Mouse (Mus musculus): ENCODE results near the gene Ly6g5c. TPM values are rescaled to one million over a fixed set of nuclear protein-coding genes. Genes with fewer than 3 reads are reported as not detected.

Gene Ly6g5c
- polyA plus RNA-seq, 1 experiment, result not detected

DNA sequence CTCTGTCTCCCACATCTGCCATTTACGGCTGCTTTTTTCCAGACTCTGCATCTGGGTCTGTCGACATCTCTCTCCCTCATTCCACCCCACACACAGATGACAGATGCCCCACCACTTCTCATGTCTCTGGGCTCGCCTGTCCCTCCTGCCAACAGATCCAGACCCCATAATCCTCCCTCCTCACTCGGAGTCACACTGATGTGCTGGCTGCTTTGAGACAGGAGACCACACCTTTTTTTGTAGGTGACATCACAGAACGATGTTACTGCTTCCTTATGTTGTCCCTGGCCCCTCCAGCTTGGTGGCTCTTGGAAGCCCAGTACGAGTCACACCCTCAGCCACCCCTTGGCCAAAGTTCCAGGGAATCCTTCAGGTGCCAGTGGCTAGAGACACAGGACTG lies 27.8 kb upstream of the Ly6g5c start:
- peaks cover 79% of the 10 kb centered on the region for H3K36me3 ChIP-seq (replicated peaks; ENCODE audit: low read length)
- no peaks in the 10 kb centered on the region for H3K27me3 ChIP-seq (replicated peaks)
- TF ChIP-seq GATA1 (IDR thresholded peaks at IDR 0.05; ENCODE audit: borderline replicate concordance, low read length) (no peak), FLI1 (IDR thresholded peaks at IDR 0.05; ENCODE audit: low read length) (no peak)
- 0 out of 2 replicates have a peak, but pooled peaks cover 3% of the 10 kb centered on the region for H3K9me3 ChIP-seq
- peaks cover 96% of the 10 kb centered on the region for H3K4me1 ChIP-seq
- peak overlapping the region; percentile 48 for H3K4me3 ChIP-seq (replicated peaks)

DNA sequence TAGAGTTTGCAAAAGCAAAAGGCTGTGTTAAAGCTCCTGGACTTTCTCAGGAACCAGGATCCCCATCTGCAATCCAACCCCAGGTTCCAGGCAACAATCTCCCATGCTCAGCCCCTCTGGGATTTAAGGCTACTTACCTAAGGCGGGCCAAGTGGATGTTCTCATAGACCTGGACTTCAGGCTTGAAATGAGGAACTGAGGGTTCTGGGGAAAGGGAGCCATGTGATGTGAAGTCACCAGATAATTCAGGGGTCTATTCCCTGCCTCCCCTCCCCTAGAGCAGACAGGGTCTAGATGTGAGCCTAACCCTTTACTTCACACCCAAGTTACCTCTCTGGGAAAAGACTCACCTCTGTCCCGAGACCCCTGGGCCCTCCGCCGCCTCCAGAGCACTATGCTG lies 27.4 kb upstream of the Ly6g5c start:
- Histone ChIP-seq H3K4me1 (peaks cover 98% of the 10 kb centered on the region), H3K27me3 (replicated peaks) (no peaks in the 10 kb centered on the region), H3K4me3 (replicated peaks) (peak overlapping the region; percentile 80), H3K36me3 (replicated peaks; ENCODE audit: low read length) (peaks cover 77% of the 10 kb centered on the region), H3K9me3 (no peaks in the 10 kb centered on the region)
- TF ChIP-seq FLI1 (IDR thresholded peaks at IDR 0.05; ENCODE audit: low read length) (no peak), GATA1 (IDR thresholded peaks at IDR 0.05; ENCODE audit: borderline replicate concordance, low read length) (no peak)

DNA sequence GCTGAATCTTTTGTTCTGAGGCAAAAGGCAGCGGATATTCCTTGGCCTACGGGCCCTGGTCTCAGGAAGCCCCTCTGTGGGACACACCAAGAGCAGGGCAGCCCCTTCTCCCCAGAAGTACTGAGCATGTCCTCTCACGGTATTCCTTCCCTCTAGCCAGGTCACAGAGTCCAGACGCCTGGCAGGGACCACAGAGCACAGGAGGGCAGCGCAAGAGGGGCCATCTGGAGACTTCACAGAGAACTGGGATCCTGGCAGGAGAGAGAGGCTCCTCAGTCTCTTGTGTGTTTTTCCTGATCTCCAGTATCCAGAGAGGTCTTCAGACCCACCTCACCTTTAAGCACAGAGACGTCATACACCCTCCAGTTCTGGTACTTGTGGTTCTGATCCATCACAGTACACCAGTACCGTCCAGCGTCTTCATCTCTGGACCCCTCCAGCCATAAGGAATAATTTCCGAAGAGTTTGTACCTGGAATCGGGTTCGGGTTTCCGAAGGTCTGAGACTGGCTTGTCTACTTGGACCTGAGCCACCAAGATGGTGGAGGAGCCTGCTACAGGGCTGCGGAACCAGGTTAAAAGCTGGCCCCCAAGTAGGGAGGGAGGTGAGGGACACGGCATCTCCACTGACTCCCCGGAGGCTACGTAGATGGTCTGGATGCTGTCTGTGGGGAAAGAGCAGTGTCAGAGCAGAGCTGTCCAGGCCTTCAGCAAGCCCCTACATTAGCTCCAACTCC lies 25.1 kb upstream of the Ly6g5c start:
- Histone ChIP-seq H3K4me3 (replicated peaks) (peak overlapping the region; percentile 93), H3K27me3 (replicated peaks) (no peaks in the 10 kb centered on the region), H3K4me1 (peaks cover 95% of the 10 kb centered on the region), H3K36me3 (replicated peaks; ENCODE audit: low read length) (peaks cover 60% of the 10 kb centered on the region), H3K9me3 (no peaks in the 10 kb centered on the region)
- TF ChIP-seq FLI1 (IDR thresholded peaks at IDR 0.05; ENCODE audit: low read length), result no peak
- TF ChIP-seq GATA1 (IDR thresholded peaks at IDR 0.05; ENCODE audit: borderline replicate concordance, low read length), result no peak

DNA sequence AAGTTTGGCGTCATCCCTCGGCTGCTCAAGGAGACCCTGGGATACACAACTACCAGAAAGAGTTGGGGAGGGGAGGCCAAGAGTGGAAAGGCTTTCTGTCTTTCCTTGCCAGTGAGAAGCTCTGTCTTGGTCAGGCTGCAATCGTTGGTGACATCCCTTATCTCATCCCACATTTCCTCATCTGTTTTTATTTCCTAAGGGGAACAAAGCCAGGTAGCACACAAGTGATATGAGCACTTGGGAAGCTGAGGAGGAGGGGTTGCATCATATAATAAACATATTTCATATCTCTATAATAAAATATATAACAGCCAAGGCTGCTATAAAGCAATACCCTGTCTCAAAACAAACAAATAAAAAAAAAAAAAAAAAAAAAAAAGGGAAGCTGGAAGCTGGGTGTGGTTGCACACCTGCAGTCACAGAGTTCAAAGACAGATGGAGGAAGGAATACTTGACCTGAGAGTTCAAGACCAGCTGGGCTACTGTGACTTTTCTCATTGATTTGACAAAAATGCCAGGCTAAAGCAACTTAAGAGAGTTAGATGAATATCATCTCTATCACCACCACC lies 24.1 kb upstream of the Ly6g5c start:
- peaks cover 50% of the 10 kb centered on the region for H3K36me3 ChIP-seq (replicated peaks; ENCODE audit: low read length)
- no peaks in the 10 kb centered on the region for H3K9me3 ChIP-seq
- peak overlapping the region; percentile 93 for H3K4me3 ChIP-seq (replicated peaks)
- peaks cover 87% of the 10 kb centered on the region for H3K4me1 ChIP-seq
- TF ChIP-seq GATA1 (IDR thresholded peaks at IDR 0.05; ENCODE audit: borderline replicate concordance, low read length), result no peak
- TF ChIP-seq FLI1 (IDR thresholded peaks at IDR 0.05; ENCODE audit: low read length), result no peak
- H3K27me3 ChIP-seq (replicated peaks), result no peaks in the 10 kb centered on the region

DNA sequence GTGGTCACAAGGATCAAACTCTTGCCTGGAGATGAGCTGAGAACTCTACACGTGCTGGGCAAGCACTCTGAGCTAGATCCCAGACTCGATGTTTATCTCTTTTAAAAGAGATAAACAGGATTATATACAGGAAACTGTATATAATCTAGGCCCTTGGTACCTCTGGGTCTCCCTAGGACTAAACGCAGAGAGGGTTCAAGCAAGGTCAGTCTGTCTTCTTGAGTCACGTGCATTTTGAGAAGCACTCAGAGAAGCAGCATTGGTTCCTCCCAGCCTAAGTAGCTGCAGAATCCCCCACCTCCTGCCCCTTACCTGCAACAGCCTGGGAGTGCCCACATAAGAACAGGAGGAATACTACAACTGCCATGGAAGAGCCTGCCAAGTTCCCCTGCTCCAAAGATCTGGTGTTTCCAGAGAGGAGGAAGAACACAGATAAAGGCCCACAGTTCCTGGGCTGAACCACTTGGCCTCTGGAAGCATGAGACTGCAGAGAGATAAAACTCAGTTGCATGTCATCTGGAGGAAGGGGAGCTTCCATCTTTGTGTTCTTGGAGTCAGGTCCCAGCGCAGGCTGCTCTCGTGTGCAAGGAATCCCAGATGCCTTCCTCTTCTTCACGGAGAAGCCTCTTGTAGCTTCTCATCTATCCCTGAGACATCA lies 22.7 kb upstream of the Ly6g5c start, which contains the start of gene Ly6g6f:
Gene Ly6g6f, minus strand, starts transcription at position 403 of the 658 bp plus-strand sequence.
- peaks cover 78% of the 10 kb centered on the region for H3K4me1 ChIP-seq
- no peaks in the 10 kb centered on the region for H3K9me3 ChIP-seq
- H3K4me3 ChIP-seq (replicated peaks), result peak within 1 kb of the TSS; percentile 93
- 0 out of 3 replicates have a peak, but pooled peaks have one; percentile 10 for TF ChIP-seq GATA1 (IDR thresholded peaks at IDR 0.05; ENCODE audit: borderline replicate concordance, low read length)
- no peak for TF ChIP-seq FLI1 (IDR thresholded peaks at IDR 0.05; ENCODE audit: low read length)
- no peaks in the 10 kb centered on the region for H3K27me3 ChIP-seq (replicated peaks)
- H3K36me3 ChIP-seq (replicated peaks; ENCODE audit: low read length), result peaks cover 39% of the 10 kb centered on the region

DNA sequence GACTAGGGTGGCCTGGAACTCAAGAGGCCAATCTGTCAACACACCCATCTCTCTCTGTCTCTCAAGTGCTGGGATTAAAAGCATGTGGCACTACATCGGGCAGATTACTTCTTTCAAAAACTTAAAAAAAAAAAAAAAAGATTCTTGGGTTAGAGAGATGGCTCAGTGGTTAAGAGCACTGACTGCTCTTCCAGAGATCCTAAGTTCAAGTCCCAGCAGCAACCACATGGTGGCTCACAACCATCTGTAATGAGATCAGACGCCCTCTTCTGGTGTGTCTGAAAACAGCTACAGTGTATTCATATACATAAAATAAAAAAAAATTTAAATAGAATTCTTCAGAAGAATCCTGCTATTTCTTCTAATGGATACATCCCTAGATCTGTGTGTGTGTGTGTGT lies 19.9 kb upstream of the Ly6g5c start:
- Histone ChIP-seq H3K4me1 (peaks cover 78% of the 10 kb centered on the region), H3K36me3 (replicated peaks; ENCODE audit: low read length) (peaks cover 41% of the 10 kb centered on the region)

DNA sequence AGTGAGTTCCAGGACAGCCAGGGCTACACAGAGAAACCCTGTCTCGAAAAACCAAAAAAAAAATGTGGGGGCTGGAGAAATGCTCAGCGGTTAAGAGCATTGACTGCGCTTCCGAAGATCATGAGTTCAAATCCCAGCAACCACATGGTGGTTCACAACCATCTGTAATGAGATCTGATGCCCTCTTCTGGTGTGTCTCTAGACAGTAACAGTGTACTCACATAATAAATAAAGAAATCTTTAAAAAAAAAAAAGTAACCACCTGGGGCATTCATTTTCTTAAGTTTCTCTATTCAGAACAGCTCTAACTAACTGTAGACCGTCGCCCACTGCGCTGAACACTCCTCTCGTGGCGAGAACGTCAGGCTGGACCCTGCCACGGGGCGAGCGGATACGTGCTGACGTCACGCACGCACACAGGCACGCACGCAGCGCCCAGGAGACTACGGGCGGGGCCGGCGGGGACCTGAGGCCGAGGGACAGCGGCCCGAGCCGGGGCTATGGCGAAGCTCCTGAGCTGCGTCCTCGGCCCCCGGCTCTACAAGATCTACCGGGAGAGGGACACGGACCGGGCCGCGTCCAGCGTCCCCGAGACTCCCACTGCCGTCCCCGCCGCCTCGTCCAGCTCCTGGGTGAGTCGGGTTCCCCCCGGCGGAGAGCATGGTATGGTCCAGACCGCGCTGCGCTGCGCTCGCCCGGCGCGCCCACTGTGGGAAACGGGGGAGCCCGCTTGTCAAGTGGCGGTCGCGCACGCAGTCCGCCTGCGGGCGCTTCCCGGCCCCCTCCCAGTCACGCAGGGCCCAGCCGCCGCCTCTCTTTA lies 19.0 kb upstream of the Ly6g5c start, which contains the start of gene Abhd16a:
Gene Abhd16a, plus strand, starts transcription at position 439 of the 820 bp plus-strand sequence.
- H3K27me3 ChIP-seq (replicated peaks), result no peaks in the 10 kb centered on the region
- H3K36me3 ChIP-seq (replicated peaks; ENCODE audit: low read length), result peaks cover 41% of the 10 kb centered on the region
- no peaks in the 10 kb centered on the region for H3K9me3 ChIP-seq
- peaks cover 69% of the 10 kb centered on the region for H3K4me1 ChIP-seq
- TF ChIP-seq GATA1 (IDR thresholded peaks at IDR 0.05; ENCODE audit: borderline replicate concordance, low read length) (no peak), FLI1 (IDR thresholded peaks at IDR 0.05; ENCODE audit: low read length) (no peak)
- peak within 1 kb of the TSS; percentile 96 for H3K4me3 ChIP-seq (replicated peaks)

More for the DNA sequence above, 19.9 kb upstream of the Ly6g5c start:
- Histone ChIP-seq H3K9me3 (no peaks in the 10 kb centered on the region), H3K27me3 (replicated peaks) (no peaks in the 10 kb centered on the region), H3K4me3 (replicated peaks) (no peak overlapping the region)
- TF ChIP-seq GATA1 (IDR thresholded peaks at IDR 0.05; ENCODE audit: borderline replicate concordance, low read length) (no peak), FLI1 (IDR thresholded peaks at IDR 0.05; ENCODE audit: low read length) (no peak)

DNA sequence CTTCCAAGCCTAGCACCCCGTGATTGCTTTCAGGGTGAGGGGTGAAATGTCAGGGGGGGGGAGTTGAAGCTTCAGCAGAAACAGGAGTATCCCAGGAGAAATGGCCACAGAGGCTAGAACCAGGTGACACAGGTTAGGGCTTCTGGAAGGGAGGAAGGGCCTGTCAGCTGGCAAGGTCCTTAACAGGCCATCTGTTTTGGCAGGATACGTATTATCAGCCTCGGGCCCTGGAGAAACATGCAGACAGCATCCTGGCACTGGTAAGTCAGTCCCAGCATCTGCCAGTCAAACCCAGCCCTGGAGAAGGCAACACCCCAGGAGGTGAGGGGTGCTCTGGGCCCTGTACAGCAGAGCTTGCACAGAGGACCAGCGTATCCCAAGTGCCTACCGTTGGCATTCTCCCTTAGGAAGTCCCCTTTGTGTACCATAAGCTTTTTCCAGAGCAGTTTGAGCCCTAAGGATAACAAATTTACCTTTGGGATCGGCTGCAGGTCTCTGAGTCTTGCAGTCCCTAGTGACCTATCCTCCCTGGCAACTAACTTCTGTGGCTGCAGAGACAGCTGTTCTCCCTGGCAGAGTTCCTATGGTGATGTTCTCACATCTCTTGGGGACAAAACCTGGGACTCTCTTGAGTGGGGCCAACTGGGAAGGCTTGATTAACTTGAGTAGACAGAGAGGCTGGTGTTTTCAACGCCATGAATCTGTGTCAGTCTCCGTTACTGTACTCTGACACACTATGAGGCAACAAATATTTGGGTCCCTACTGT lies 17.7 kb upstream of the Ly6g5c start:
- H3K4me1 ChIP-seq, result peaks cover 64% of the 10 kb centered on the region
- peaks cover 50% of the 10 kb centered on the region for H3K36me3 ChIP-seq (replicated peaks; ENCODE audit: low read length)
- peak overlapping the region; percentile 96 for H3K4me3 ChIP-seq (replicated peaks)
- H3K9me3 ChIP-seq, result no peaks in the 10 kb centered on the region
- TF ChIP-seq GATA1 (IDR thresholded peaks at IDR 0.05; ENCODE audit: borderline replicate concordance, low read length), result no peak
- TF ChIP-seq FLI1 (IDR thresholded peaks at IDR 0.05; ENCODE audit: low read length), result no peak
- no peaks in the 10 kb centered on the region for H3K27me3 ChIP-seq (replicated peaks)

Measured in megakaryocyte, embryonic 14.5 days (primary cell).